Mouse (Mus musculus) R1 (cell line): ENCODE data around the gene Mapk6.
"Not testable (repeated sequence)": the region's sequence is repeated elsewhere in the genome, so short reads cannot be mapped to it uniquely, and the experiment has no call there.

Source experiments
- DNase-seq: peaks from one replicate; pipeline ENCODE4 v3.0.0-alpha.2; 2018; ENCODE audit warnings: low read depth, low spot score

Gene Mapk6

DNA sequence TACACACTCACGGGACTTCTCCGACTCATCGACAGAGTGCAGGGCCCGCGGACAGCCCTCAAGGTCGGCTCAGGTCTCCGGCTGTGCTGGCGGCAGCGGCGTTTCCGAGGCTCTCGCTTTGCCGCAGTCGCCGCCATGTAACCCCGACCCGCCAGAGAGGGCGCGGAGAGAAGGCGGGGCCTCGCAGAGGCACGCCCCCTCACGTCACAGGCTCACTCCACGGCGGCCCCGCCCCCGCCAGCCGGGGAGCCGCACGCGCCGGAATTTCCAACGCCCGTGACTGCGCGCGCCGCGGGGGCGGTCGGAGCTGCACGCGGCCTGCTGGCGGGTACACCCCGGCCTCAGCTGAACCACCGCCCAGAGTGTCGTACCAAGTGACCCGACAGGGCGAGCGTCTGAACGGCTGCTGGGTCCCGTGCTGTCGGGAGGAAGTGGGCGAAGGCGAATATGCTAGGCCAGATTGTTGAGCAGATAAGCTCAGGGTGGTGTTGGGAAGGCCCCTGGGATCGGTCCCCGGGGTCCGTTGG is at the start of gene Mapk6:
Mapk6 (minus strand) TSS at position 154 of the 527 bp plus-strand sequence.
- peak; percentile 91 for DNase-seq

DNA sequence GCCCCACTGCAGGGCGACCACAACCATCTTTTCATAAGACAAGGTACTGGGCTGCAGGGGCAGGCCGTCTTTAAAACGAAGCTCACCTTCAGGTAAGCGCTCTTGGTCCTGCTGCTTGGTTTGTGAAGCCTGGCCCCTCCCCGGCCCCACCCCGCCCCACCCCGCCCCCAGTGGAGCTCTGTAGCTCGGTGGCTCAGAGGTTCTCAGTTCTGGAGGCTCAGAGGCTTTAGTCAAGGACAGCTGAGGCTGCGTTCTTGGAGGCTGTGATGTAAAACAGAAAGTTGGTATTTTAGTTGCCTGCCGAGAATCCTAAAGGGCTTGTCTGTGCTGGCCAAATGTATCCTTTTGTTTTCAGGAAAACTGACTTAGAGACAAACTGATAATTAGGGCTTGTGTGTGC is 45.9 kb upstream of the Mapk6 start:
- peak; percentile 50 for DNase-seq

DNA sequence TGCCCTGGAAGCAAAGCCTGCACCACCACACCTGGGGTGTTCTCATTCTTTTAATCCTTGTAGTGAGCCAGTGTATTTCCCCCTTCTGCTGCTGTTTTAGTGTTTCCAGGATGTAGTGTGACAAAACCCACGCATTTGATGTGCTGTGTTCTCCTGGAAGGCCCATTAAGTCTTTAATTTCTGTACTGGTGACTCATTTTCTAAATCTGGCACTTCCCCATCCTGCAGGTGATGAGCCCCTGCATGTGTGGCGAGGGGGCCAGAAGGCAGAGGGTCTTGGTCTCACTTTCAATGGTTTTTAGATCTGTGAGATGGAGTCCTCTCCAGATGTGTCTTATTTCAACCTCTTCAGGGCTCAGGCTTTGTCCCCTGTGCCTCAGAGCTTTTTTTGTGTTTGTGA is 44.2 kb upstream of the Mapk6 start:
- no peak for DNase-seq

DNA sequence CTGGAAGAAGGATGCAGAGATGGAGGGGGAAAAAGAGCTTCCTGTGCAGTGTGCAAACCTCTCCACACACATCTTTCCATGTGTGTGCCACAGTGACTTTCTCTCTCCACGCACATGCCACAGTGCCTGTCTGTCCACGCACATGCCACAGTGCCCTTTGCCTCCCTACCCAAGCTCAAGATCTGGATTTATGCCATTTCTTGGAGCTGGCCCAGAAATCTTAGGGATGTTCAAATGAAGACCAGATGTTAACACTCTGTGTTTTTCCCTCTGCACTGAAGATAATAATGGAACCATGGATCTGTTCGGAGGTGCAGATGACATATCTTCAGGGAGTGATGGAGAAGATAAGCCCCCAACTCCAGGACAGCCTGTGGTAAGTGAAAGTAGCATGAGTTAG is 38.2 kb upstream of the Mapk6 start:
- no peak for DNase-seq

DNA sequence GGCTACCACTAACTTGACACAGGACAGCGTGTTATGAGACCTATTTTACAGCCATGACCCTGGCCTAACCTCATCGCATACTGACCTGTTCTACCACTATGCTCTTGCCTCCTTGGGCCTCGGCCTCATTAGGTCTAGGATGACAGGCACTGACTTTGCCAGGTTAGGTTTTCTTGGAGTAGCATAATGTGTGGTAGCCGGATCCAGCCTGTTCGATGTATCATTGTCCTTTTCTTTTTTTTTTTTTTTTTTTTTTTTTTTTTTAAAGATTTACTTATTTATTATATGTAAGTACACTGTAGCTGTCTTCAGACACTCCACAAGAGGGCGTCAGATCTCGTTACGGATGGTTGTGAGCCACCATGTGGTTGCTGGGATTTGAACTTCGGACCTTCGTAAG is 36.8 kb upstream of the Mapk6 start:
- DNase-seq = not testable (repeated sequence)

DNA sequence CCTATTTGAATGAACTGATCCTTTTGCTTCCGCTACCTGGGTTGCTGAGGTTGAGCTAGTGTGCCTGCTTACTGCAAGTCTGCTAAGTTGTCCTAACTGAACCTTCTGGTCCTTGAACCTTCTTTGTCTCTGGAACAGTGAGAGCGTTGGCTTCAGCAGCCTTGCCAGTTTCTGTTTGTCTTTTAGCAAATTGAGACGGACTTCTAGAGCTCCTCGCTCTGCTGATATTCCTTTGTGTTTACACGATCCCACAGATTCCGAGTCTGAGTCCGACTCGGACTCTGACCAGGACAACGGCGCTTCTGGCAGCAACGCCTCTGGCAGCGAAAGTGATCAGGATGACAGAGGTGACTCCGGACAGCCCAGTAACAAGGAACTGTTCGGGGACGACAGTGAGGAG is 35.2 kb upstream of the Mapk6 start:
- no peak for DNase-seq

DNA sequence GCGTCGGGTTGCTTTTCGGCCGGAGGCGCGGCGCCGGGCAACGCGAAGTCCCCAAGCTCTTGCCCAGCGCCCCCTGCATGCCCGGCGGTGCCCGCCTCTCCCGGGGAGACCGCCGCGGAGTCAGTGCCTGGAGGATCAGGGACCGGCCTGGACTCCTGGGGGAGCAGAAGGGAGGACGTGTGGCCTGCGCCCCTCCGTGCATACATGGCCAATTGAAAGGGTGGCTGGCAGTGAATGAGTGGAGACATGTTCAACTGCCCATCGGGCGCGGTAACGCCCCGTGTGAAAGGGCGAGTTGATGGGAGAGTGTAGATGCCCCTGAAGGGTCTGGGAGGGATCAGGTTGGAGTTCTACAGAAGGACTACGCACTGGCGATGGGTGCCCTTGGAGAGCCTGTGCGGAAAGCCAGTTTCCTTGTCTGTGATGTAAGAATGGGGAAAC is 31.9 kb upstream of the Mapk6 start:
- peak; percentile 45 for DNase-seq

DNA sequence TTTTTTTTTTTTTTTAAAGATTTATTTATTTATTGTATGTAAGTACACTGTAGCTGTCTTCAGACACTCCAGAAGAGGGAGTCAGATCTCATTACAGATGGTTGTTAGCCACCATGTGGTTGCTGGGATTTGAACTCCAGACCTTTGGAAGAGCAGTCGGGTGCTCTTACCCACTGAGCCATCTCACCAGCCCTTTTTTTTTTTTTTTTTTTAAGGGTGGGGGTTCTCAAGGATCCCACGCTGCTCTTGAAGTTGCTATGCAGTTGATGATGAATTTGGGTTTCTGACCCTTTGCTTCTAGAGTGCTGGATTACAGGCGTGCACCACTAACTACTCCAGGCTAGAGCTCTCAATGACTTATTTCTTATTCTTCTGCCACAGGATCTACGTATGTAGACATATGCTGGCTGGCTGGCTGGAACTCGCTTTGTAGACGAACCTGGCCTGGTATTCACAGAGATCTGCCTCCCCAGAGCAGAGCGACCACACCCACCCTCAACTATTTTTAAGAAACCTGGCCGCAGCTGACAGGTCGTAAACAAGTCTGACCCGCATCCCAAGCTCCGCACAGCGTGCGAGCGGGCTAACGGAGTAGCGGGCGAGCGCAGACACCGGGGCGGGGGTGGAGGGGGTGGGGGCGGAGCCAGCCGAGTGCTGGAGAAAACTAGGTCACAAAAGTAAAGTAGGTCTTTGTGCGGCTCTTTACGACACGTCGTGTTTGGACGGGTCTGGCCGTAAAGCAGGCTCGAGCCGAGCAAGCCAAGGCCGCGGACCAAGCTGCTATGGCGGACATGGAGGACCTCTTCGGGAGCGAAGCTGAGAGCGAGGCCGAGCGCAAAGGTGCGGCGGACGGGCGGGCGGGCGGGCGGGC is 31.2 kb upstream of the Mapk6 start, which contains the start of gene Leo1:
Leo1 (plus strand) TSS at position 729 of the 871 bp plus-strand sequence.
- DNase-seq = peak; percentile 96

DNA sequence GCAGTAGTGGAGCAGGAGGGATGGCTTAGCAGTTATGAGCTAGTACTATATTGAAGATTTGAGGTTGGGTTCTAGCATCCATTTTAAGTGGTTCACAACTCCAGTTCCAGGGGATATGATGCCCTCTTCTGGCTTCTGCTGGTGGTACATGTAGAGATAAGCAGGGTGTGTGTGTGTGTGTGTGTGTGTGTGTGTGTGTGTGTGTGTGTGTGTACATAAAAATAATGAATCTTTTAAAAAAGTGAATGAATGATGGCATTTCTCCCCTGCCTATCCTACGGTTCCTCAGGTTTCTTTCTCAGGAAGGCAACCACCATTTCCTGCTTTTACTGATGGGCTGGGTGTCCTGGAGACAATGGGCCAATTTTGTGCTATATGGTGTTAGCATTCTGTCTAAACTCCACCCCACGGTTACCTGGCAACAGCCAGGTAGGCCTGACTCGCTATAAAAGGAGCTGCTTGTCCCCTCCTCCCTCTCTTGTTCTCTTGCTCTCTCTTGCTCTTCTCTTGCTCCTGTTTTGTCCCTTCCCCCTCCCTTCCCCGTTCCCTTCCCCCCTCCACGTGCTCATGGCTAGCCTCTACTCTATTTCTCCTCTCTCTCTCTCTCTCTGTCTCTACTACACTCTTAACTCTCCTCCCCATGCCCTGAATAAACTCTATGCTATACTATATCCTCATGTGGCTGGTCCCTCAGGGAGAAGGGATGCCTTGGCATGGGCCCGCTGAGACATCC is 28.0 kb upstream of the Mapk6 start:
- DNase-seq = peak; percentile 96

DNA sequence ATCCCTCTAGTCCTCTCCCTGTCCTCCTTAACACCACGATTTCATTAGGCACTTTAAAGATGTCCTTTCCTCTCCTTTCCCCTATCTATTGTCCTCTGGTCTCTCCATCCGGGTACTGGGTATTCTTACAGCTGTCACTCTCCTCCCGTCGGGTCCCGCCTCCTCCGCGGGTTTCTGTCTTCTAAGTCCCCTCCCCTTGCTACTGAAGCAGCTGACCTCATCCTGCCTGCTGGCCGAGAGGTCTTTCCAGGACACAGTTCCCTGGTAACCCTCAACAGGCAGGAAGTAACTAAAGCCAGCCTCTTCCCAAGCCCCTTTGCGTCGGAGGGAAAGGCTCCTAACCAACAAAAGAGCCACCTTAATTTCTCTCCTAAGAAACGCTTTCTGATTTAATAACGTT is 26.1 kb upstream of the Mapk6 start:
- peak; percentile 97 for DNase-seq

DNA sequence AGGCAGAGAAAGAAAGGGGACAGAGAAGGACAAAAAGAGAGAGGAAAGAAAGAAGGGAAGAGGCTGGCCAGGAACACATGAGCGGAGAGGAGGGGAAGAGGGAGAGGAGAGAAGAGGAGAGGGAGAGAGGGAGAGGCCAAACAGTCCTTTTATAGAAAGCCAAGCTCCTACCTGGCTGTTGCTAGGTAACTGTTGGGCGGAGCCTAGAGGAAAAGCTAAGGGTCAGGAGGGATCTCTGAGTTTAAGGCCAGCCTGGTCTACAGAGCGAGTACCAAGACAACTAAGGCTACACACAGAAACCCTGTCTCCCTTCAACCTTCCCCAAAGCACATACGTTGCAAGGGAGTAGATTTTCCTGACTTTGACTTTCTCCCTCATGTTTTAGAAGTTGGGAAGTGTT is 25.5 kb upstream of the Mapk6 start:
- peak; percentile 84 for DNase-seq

DNA sequence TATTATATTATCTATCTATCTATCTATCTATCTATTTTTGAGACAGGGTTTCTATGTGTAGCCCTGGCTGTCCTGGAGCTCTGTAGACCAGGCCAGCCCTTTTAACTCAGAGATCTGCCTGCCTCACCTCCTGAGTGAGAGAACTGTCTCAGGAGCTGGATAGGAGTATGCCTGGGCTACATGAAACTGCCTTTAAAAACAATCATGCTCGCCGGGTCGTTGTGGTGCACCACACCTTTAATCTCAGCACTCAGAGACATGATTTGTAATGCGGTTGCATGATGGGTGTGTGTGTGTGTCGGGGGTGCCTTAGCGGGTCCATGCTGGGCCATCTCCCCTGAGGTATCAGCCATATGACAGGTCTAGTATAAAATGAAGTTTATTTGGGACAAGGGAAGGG is 25.1 kb upstream of the Mapk6 start:
- no peak for DNase-seq

DNA sequence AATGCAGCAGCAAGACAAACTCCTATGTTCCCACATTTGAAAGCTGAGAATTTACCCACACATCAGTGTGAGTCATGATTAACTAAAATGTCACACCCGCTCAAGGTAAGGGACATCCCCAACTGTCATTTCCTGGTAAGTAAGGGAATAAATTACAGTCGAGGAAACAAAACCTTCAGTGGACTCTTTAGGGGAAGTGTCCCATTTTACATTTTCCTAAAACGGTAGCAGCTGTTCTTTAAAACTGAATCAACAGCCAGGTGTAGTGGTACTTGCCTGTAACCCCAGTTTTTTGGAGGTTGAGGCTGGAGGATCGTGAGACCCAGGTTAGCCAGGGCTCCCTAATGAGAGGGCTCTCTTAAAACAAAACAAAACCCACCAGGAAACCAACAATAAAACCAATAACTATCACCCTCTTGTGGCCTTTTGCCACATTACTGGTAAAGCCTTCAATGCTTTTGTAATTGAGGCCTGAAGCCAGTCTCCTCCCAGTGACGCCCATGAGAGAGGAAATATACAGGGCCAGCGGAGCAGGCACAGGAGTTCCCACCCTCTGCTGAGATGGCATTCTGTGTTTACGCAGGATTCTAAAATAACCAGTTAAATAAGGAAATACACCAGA is 24.5 kb upstream of the Mapk6 start:
- peak; percentile 87 for DNase-seq

DNA sequence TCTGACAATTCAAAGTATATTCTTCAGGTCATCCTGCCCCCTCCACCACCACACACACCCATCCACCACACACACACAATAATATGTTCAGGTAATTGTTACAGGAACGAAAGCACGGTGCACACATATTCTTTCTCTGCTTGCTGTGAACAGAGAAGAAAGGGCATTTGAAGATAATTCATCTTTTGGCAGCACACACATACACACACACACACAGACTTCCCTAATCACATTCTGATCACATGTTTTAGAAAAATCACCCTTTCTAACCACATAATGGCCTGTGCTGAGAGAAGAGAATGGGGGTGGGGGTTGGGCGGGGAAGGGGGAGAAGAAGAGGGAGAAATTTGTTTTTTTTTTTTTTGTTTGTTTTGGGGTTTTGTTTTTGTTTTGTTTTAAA is 22.9 kb upstream of the Mapk6 start:
- DNase-seq = no peak

DNA sequence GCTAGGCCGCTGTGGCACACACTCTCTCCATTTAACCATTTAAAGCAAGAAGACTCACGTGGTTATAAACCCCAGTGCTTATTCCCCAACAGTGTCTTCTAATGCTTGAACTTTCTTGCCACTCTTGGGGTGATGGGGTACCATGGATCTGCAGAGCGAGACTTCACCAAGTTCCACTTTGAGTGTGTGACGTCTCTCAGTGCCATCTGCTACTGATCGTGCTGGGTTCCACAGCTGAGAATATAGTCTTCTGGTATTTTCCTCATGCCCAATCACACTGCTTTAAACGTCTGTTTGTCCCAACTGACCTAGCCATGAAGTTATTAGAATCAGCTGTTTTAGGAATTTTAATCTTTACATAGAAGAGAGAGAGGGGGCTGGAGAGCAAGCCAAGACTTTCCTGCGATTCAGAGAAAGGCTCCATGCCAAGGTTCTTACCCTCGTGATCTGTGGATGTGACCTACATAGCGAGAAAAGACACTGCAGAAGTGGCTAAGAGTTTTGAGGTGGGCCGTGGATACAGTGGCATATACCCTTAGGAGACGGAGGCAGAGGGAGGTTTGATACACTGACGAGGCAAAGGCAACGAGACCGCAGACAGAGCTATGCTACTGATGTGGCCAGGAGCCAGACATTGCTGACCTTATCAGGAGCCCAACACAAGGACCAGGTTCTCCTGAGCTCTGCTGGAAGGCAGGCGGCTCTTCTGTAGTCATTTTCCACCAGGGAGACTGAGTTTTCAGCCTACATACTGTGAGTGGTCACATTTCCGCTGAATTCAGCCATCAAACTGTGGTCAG is 21.2 kb upstream of the Mapk6 start:
- no peak for DNase-seq

DNA sequence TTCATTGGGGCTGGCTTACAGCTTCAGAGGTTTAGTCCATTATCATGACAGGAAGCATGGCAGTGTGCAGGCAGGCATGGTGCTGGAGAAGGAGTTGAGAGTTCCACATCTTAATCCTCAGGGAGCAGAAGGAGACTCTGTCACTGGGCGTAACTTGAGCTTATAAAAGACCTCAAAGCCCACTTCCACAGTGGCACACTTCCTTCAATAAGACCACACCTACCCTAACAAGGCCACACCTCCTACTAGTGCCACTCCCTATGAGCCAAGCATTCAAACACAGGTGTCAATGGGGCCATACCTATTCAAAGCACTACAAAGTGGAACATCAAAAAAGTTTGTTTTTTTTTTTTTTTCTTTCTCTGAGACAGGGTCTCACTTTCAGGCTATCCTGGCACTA is 19.9 kb upstream of the Mapk6 start:
- DNase-seq = peak; percentile 59

DNA sequence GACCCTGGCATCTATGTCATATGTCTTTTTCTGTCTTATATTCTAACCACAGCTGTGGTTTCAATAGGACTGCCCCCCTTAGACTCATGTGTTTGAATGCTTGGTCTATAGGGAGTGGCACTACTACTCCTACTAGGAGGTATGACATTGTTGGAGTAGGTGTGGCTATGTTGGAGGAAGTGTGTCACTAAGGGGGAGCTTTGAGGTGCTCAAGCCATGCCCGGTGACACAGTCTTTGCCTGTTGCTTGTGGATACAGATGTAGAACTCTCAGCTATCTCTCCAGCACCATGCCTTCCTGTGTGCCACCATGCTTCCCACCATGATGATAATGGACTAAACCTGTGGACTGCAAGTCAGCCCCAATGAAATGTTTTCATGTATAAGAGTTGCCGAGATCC is 19.2 kb upstream of the Mapk6 start:
- peak; percentile 62 for DNase-seq

DNA sequence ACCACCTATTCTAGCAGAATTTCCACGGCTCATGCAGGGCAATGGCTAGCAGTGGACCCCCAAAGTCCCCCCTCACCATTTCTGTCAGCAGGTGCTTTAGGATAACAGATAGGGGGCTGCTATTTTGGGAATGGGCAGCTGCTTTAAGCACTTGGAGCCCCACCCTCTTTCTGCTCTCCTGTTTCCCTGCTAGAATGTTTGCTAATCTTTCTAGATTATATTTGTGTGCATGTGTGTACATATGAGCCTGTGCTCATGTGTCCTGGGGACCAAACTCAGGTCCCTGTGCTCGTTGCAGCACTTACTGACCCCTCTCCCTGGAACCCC is 18.4 kb upstream of the Mapk6 start:
- no peak for DNase-seq

DNA sequence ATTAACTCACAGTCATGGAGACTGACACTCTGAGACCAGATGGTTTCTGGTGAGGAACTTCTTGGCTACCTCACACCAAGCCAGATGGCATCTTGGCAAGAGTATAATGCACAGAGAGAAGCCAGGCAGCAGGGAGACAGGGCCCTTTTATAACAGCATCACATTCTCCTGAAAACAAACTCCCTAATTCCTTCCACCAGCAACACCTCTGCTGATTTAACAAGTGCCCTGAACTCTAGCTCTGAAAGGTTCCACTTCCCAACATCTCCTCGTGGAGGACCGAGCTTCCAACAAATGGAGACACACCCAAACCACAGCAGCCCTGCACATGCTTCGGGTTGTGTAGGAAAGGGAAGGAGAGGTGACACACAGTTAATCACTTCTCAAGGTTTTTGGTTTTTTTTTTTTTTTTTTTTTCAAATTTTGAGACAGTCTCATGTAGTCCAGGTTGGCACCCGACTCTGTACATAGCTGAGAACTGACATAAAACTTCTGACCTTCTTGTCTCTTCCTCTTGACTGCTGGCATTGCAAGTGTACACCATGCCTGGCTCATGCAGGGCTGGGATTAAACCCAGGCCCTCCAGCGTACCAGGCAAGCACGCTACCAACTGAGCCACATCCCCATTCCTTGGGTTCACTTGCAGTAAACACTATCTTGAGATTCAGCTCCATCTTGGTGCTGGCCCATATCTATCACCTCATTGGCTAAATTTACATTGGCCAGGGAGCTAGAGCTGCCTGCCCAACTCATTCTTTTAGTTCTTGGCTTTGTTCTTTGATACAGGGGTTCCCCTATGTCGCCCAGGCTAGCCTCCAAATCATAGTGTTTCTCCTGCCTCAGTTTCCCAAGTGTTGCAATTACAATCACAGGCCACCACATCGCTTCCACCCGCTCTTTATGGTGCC is 17.8 kb upstream of the Mapk6 start:
- DNase-seq = no peak

DNA sequence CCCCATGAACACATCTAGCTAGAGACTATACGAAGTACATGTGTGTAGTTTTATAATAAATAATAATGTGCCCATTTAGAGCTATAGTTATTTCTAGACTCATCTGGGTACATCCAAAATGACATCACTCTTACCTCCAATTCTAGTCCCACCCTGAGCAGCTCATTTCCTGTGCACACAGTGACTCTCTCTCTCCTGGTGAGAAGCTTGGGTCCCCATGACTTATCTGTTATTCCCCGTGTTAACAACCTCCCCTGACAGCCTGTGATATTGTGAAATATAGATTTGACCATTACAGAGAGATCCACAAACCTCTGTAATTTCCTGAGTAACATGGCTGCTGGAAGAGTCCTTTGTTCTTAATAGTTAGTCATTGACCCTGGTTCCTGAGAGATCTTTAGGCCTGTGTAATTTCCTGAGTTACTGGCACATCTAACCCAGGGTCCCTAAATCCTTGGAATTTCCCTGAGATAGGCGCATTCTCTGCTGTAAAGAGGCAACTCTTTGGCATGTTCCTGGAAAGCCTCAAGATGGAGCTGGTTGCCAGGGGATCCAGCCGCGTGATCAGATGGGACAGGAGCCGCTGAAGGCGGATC is 16.1 kb upstream of the Mapk6 start:
- no peak for DNase-seq
